Mouse (Mus musculus) neural tube, embryonic 12.5 days (tissue): ENCODE results near the gene Alox5ap. TPM values are rescaled to one million over a fixed set of nuclear protein-coding genes. Genes with fewer than 3 reads are reported as not detected.
A peak's percentile ranks its signal among the peaks of the same experiment; 100 is the strongest.

ENCODE experiments used
- ATAC-seq: fragments of 200-750 bp; cut with Nextera tagmentation; 2 replicates; pipeline ENCODE4 v1.8.0; 2017; ENCODE audit warnings: low read depth, mild to moderate bottlenecking, moderate TSS enrichment, moderate library complexity; ENCODE audit not compliant: low FRiP score
- H3K27ac ChIP-seq: fragments of 300-500 bp; sonication (generic); 2 replicates; pipeline ENCODE4 v1.5.1; 2016
- H3K27me3 ChIP-seq: fragments of 300-500 bp; sonication (generic); replicated peaks from 2 replicates; pipeline ENCODE4 v1.6.1; 2016; ENCODE audit warnings: mild to moderate bottlenecking
- H3K36me3 ChIP-seq: fragments of 300-500 bp; sonication (generic); 2 replicates; pipeline ENCODE4 v1.6.1; 2016; ENCODE audit warnings: mild to moderate bottlenecking
- H3K4me1 ChIP-seq: fragments of 300-500 bp; sonication (generic); 2 replicates; pipeline ENCODE4 v1.6.1; 2016
- H3K4me2 ChIP-seq: fragments of 300-500 bp; sonication (generic); replicated peaks from 2 replicates; pipeline ENCODE4 v1.6.1; 2016; ENCODE audit warnings: mild to moderate bottlenecking
- H3K4me3 ChIP-seq: fragments of 300-500 bp; sonication (generic); 2 replicates; pipeline ENCODE4 v1.5.1; 2016
- H3K9ac ChIP-seq: fragments of 300-500 bp; sonication (generic); 2 replicates; pipeline ENCODE4 v1.6.1; 2016; ENCODE audit warnings: mild to moderate bottlenecking
- H3K9me3 ChIP-seq: fragments of 300-500 bp; sonication (generic); 2 replicates; pipeline ENCODE4 v1.6.1; 2016; ENCODE audit warnings: mild to moderate bottlenecking
- WGBS: fragments of 180-500 bp; shearing (Covaris S2); methylation state at CpG from one replicate; pipeline ENCODE4 v1.1.7; 2016; 5-methylcytosine and 5-hydroxymethylcytosine counted together
- polyA plus RNA-seq: library from polyadenylated mRNA; unstranded; fragments of >200 nt; fragmentation: Nextera tagmentation; extraction: Ambion mirVana; gene quantifications from 2 replicates; pipeline ENCODE4 v1.2.1, GENCODE M21; 2016

Alox5ap gene
- polyA plus RNA-seq, 1 experiment from 2014 or later: 8.0 TPM

DNA sequence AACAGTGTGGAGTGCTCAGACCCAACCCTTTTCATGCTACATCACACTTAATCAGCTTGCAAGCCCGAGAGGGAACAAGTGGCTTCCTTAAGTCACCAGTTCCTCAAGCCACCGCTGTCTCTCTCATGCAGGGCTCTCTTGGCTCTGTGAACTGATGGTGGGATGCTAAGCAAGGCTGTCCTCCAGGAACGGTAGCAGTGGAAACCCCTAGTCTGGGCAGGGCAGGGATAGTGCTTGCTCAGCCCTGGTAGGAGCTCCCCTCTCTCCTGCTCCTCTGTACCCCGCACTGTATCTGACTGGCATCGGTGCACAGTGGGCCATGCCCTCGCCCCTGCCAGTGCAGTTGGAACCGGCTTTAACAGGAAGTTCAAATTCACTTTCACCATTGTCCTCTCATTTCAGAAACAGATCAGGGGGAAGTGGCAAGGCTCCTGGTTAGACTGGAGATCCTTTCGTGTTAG is 2.2 kb downstream of the Alox5ap start:
- no peaks in the 10 kb centered on the region for H3K27me3 ChIP-seq
- ATAC-seq: no peak
- no peak overlapping the region for H3K9ac ChIP-seq
- no peaks in the 10 kb centered on the region for H3K4me1 ChIP-seq
- no peak overlapping the region for H3K4me2 ChIP-seq
- 82% methylated on average over 8 of the region's 8 CpGs for WGBS
- no peaks in the 10 kb centered on the region for H3K9me3 ChIP-seq
- no peaks in the 10 kb centered on the region for H3K36me3 ChIP-seq
- no peak overlapping the region for H3K4me3 ChIP-seq
- no peak overlapping the region for H3K27ac ChIP-seq

DNA sequence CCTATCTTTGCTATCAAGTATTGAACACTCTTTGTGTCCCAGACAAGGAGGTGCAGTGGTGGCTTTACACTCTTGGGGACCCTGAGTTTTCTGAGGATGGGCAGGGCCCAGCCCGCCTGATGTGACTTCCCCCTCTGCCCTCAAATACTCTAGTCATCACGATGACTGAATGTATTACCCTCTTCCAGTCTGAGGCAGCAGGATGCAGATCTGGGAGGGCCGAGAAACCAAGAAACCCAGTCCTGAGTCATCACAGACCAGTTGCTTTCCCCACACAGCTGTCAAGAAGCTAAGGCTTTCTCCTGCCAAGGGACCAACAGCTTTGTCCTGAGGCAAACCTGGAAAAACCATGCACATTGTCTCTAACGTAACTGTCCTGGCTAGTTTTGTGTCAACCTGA is 2.9 kb downstream of the Alox5ap start:
- 82% methylated on average over 4 of the region's 4 CpGs for WGBS
- H3K4me1 ChIP-seq: no peaks in the 10 kb centered on the region
- no peak for ATAC-seq
- H3K4me2 ChIP-seq: no peak overlapping the region
- H3K27me3 ChIP-seq: no peaks in the 10 kb centered on the region
- no peak overlapping the region for H3K27ac ChIP-seq
- no peaks in the 10 kb centered on the region for H3K9me3 ChIP-seq
- H3K36me3 ChIP-seq: no peaks in the 10 kb centered on the region
- no peak overlapping the region for H3K4me3 ChIP-seq
- H3K9ac ChIP-seq: no peak overlapping the region

DNA sequence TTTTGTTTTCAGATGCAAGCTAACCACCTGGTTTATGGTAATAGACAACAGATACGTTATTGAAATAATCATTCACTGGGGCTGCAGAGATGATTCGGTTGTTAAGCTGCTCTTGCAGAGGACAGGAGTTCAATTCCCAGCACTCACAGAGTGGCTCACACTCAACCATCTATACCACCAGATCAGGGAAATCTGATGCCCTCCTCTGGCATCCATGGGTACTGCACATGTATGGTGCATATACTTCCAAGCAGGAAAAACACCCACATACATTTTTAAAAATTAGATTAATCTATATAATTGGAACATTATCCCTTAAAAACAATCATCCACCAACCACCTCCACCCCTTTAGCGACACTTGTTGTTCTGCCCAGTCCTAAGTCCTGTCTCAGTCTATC is 6.7 kb downstream of the Alox5ap start:
- Histone ChIP-seq H3K36me3 (no peaks in the 10 kb centered on the region), H3K4me3 (no peak overlapping the region), H3K4me1 (no peaks in the 10 kb centered on the region), H3K27me3 (no peaks in the 10 kb centered on the region), H3K9ac (no peak overlapping the region), H3K4me2 (no peak overlapping the region), H3K27ac (no peak overlapping the region), H3K9me3 (no peaks in the 10 kb centered on the region)
- ATAC-seq: no peak
- 94% methylated on average over 3 of the region's 3 CpGs for WGBS

DNA sequence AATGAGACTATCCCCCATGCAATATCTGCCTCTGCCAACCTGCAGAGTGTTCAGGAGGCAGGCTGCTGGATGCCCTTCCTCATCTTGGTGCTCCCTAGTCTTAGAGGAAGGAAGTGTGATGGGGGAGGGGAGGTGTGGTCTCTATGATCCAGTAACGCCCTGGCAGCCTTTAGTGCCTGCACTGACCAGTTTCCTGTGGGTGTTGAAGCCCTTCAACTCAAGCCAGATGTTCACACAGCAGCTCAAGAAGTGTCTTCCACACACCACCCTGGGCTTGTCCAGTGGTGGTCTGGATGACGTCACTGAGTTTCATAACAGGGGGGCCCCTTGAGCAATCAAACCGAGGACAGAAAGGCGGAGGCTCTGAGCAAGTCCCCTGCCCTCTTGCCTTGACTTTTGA is 8.0 kb downstream of the Alox5ap start:
- no peak overlapping the region for H3K4me3 ChIP-seq
- ATAC-seq: no peak
- H3K9me3 ChIP-seq: no peaks in the 10 kb centered on the region
- no peak overlapping the region for H3K9ac ChIP-seq
- no peaks in the 10 kb centered on the region for H3K4me1 ChIP-seq
- 83% methylated on average over 4 of the region's 4 CpGs for WGBS
- H3K36me3 ChIP-seq: no peaks in the 10 kb centered on the region
- H3K27ac ChIP-seq: no peak overlapping the region
- H3K27me3 ChIP-seq: no peaks in the 10 kb centered on the region
- no peak overlapping the region for H3K4me2 ChIP-seq

- no peaks in the 10 kb centered on the region for H3K27me3 ChIP-seq
- H3K4me1 ChIP-seq: 0 out of 2 replicates have a peak, but pooled peaks cover under 1% of the 10 kb centered on the region
- H3K9ac ChIP-seq: no peak overlapping the region
- H3K4me3 ChIP-seq: no peak overlapping the region
- no peak overlapping the region for H3K4me2 ChIP-seq
- no peak for ATAC-seq
- H3K9me3 ChIP-seq: no peaks in the 10 kb centered on the region
- no peaks in the 10 kb centered on the region for H3K36me3 ChIP-seq
- H3K27ac ChIP-seq: no peak overlapping the region
- WGBS: 89% methylated on average over 15 of the region's 15 CpGs
These were observed 10.0 kb downstream of the Alox5ap start for GRCm38 (mm10) chr5:149274390-149275104.

- Histone ChIP-seq H3K9me3 (no peaks in the 10 kb centered on the region), H3K4me3 (no peak overlapping the region), H3K9ac (no peak overlapping the region), H3K27me3 (no peaks in the 10 kb centered on the region), H3K4me2 (no peak overlapping the region), H3K4me1 (0 out of 2 replicates have a peak, but pooled peaks cover 3% of the 10 kb centered on the region), H3K36me3 (no peaks in the 10 kb centered on the region), H3K27ac (no peak overlapping the region)
- ATAC-seq: no peak
- WGBS: 92% methylated on average over 1 of the region's 1 CpGs
These were observed 10.5 kb downstream of the Alox5ap start for GRCm38 (mm10) chr5:149275105-149275494.

DNA sequence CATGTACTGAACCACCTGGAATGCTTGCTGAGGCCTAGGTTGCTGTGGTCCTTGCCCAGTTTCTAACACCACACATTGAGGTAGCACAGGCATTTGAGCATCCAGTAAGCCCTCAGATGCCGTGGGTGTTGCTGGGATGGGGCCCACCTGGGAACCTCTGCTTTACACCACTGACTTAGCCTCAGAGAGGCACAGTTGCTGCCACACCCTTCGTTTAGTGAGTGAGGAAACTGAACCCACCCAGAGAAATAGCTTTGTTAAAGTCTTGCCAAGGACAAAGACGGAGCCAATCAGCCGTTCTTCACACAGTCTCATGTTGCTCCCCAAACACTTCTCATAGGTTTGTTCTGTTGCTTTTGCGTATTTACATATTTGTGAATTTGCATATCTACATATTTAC is 13.0 kb downstream of the Alox5ap start:
- H3K9me3 ChIP-seq: no peaks in the 10 kb centered on the region
- H3K27ac ChIP-seq: no peak overlapping the region
- H3K4me2 ChIP-seq: no peak overlapping the region
- no peak overlapping the region for H3K9ac ChIP-seq
- H3K4me1 ChIP-seq: 0 out of 2 replicates have a peak, but pooled peaks cover 3% of the 10 kb centered on the region
- no peaks in the 10 kb centered on the region for H3K27me3 ChIP-seq
- ATAC-seq: no peak
- whole genome bisulfite sequencing: 88% methylated on average over 5 of the region's 5 CpGs
- H3K36me3 ChIP-seq: no peaks in the 10 kb centered on the region
- H3K4me3 ChIP-seq: no peak overlapping the region

DNA sequence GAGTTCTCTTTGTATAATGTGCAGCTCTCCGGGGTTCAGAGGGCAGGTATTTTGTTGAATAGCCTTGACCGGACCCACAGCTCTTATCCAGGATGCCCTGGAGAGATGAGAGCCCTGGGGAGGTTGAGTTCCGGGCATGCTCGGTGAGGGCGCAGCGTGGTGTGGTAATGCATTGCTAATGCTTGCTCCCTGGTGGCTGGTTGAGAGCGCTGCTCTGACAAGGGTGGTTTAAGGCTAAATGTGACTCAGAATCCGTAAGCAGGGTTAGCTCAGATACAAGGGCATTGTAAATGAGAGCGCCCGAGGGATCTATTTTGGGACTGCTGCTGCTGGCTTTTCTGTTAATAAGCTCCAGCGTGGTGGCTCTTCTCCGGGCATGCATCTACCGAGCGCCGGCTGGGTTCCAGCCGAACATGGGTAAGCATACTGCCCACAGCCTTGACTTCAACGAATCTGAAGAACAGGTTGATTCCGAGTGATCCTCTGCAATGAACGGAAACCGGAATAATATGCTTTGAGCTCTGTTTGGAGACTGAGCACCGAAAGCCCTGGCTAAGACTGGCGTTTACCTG is 14.8 kb downstream of the Alox5ap start:
- no peak overlapping the region for H3K9ac ChIP-seq
- no peaks in the 10 kb centered on the region for H3K36me3 ChIP-seq
- H3K4me2 ChIP-seq: peak overlapping the region; percentile 36
- no peaks in the 10 kb centered on the region for H3K27me3 ChIP-seq
- no peaks in the 10 kb centered on the region for H3K9me3 ChIP-seq
- no peak overlapping the region for H3K27ac ChIP-seq
- peak; percentile 58 for ATAC-seq
- no peak overlapping the region for H3K4me3 ChIP-seq
- WGBS: 32% methylated on average over 22 of the region's 22 CpGs
- 0 out of 2 replicates have a peak, but pooled peaks cover 3% of the 10 kb centered on the region for H3K4me1 ChIP-seq

GRCm38 (mm10) chr5:149283009-149283408 is 18.4 kb downstream of the Alox5ap start:
- Histone ChIP-seq H3K9me3 (no peaks in the 10 kb centered on the region), H3K4me2 (no peak overlapping the region), H3K36me3 (no peaks in the 10 kb centered on the region), H3K9ac (no peak overlapping the region), H3K4me1 (peaks cover 3% of the 10 kb centered on the region; the same call in 1 of the 2 replicates), H3K27ac (no peak overlapping the region), H3K27me3 (no peaks in the 10 kb centered on the region), H3K4me3 (no peak overlapping the region)
- ATAC-seq: no peak
- WGBS: 80% methylated on average over 2 of the region's 2 CpGs

DNA sequence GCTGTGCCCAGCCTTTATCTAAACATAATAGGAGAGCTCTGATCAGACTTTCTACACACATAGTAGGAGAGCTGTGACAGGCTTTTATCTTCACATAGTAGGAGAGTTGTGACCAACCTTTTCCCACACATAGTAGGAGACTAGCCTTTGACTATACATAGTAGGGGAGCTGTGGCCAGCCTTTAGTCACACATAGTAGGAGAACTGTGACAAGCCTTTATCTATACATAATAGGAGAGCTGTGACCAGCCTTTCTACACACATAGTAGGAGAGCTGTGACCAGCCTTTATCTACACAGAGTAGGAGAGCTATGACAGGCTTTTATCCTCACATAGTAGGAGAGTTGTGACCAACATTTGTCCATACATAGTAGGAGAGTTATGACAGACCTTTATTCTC is 19.3 kb downstream of the Alox5ap start:
- Histone ChIP-seq H3K36me3 (no peaks in the 10 kb centered on the region), H3K4me2 (no peak overlapping the region), H3K4me3 (no peak overlapping the region), H3K9ac (no peak overlapping the region), H3K9me3 (no peaks in the 10 kb centered on the region), H3K27ac (no peak overlapping the region), H3K4me1 (peaks cover 3% of the 10 kb centered on the region; the same call in 1 of the 2 replicates), H3K27me3 (no peaks in the 10 kb centered on the region)
- no peak for ATAC-seq

DNA sequence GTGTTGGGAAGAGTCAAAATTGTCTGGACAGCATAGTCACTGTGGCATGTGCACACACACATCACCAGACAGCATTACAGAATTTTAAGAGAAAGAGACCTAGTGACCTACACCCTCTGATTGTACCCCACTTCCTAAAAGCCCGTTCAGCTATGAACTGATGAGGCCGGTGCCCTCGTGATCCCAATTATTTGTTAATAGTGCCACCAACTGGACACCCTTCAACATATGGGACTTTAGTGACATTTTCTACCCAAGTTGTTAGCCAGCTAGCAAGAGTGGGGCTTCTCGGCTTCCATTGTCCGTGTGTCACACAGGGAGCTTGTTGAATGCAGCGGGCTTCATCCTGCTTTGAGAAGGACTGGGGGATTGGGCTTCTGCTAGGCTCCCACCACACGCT is 21.5 kb downstream of the Alox5ap start:
- Histone ChIP-seq H3K4me3 (no peak overlapping the region), H3K27me3 (no peaks in the 10 kb centered on the region), H3K36me3 (no peaks in the 10 kb centered on the region), H3K4me2 (no peak overlapping the region), H3K9me3 (no peaks in the 10 kb centered on the region), H3K27ac (no peak overlapping the region), H3K9ac (no peak overlapping the region), H3K4me1 (no peaks in the 10 kb centered on the region; the same call in 1 of the 2 replicates)
- WGBS: 56% methylated on average over 7 of the region's 7 CpGs
- no peak for ATAC-seq

- Histone ChIP-seq H3K9me3 (no peaks in the 10 kb centered on the region), H3K27me3 (no peaks in the 10 kb centered on the region), H3K27ac (no peak overlapping the region), H3K9ac (peak overlapping the region; percentile 48; the same call in 1 of the 2 replicates), H3K4me1 (no peaks in the 10 kb centered on the region; the same call in 1 of the 2 replicates), H3K36me3 (no peaks in the 10 kb centered on the region), H3K4me2 (peak overlapping the region; percentile 51), H3K4me3 (peak overlapping the region; percentile 29)
- 0 out of 2 replicates have a peak, but pooled peaks have one; percentile 50 for ATAC-seq
- WGBS: 22% methylated on average over 41 of the region's 41 CpGs
These were observed 22.8 kb downstream of the Alox5ap start for GRCm38 (mm10) chr5:149287148-149288038.
